23 mouse cellular contexts compared by ENCODE assay signal in the genomic region with DNA sequence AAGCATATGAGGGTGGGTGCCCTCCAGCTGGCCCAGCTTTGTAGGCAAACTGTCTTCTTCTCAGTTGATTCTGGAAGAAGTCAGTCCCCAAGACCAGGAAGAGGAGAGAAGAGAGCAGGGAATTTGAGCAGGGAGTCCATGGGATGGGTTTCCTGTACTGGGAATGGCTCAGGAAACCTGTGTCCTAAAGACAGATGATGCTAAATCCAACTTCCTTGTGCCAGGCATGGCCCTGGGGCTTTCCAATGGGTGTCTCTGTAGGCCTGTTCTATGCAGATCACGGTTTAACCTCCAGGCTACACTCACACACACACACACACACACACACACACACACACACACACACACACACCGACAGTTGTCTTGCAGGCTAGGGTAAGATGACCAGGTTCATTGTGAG. TPM values are rescaled to one million over a fixed set of nuclear protein-coding genes. Genes with fewer than 3 reads are reported as not detected.
DNase-seq lines count a peak whose midpoint lies in the region; ATAC-seq and TF ChIP-seq lines count a peak whose summit lies in the region.
"Had no signal": no experiment of that assay in that cellular context is flagged by ENCODE, and none has a peak within 500 bp of the region (broad histone marks: within the 10 kb centered on the region; RNA-seq: fewer than 3 reads in every experiment).

No protein-coding gene starts in this region.

- no peak for ATAC-seq in kidney, embryonic 16.5 days (ENCODE audit: low FRiP score, low TSS enrichment)
- no peak for ATAC-seq in lung, embryonic 15.5 days (ENCODE audit: borderline replicate concordance, extremely low read depth, low FRiP score, low TSS enrichment)
- ATAC-seq: CD4-positive, CD25-positive, alpha-beta regulatory T cell, adult 4 months; forebrain, embryonic 14.5 days had no signal

- no peak overlapping the region for H3K4me2 ChIP-seq in kidney, embryonic 16.5 days (replicated peaks; ENCODE audit: low read depth, low read length)
- no peak overlapping the region for H3K4me2 ChIP-seq in lung, embryonic 15.5 days
- H3K4me2 ChIP-seq: embryonic facial prominence, embryonic 15.5 days; hindbrain, embryonic 12.5 days had no signal

- DNase-seq in gastrocnemius, adult 2 months = no peak
- DNase-seq in gastrocnemius, adult 18-20 months (ENCODE audit: low spot score) = no peak
- no peak for DNase-seq in kidney, postnatal 4 days
- no peak for DNase-seq in lung, postnatal 25 days (ENCODE audit: low spot score)
- peak; percentile 42 for DNase-seq in lung, postnatal 36 days
- DNase-seq in lung, postnatal 14 days = no peak
- DNase-seq: adrenal gland, postnatal 10 days; B cell, adult 2 months; cerebellum, adult 11 months; cerebellum, adult 8-10 months; cerebellum, postnatal 14 days; embryo, embryonic 11 days; gastrocnemius, postnatal 10 days; heart, postnatal 10 days; heart, postnatal 4 days had no signal

- H3K27me3 ChIP-seq in kidney, embryonic 16.5 days (ENCODE audit: insufficient read depth, low read length) = no peaks in the 10 kb centered on the region
- H3K27me3 ChIP-seq in lung, embryonic 15.5 days = no peaks in the 10 kb centered on the region
- H3K27me3 ChIP-seq: embryonic facial prominence, embryonic 15.5 days; hindbrain, embryonic 12.5 days had no signal

- peak overlapping the region; percentile 99 for H3K27ac ChIP-seq in gastrocnemius, adult 2 months
- peak overlapping the region; percentile 49; the same call in 1 of the 2 replicates for H3K27ac ChIP-seq in kidney, embryonic 16.5 days (ENCODE audit: low read length)
- H3K27ac ChIP-seq in lung, embryonic 15.5 days = peak overlapping the region; percentile 97
- H3K27ac ChIP-seq: embryonic facial prominence, embryonic 15.5 days; forebrain, embryonic 10.5 days; hindbrain, embryonic 12.5 days had no signal

- H3K4me1 ChIP-seq in kidney, embryonic 16.5 days (ENCODE audit: insufficient read depth, low read length) = peaks cover 21% of the 10 kb centered on the region
- peaks cover 36% of the 10 kb centered on the region for H3K4me1 ChIP-seq in lung, embryonic 15.5 days

- H3K9me3 ChIP-seq in kidney, embryonic 16.5 days (ENCODE audit: low read length) = peaks cover 6% of the 10 kb centered on the region; the same call in 1 of the 2 replicates
- no peaks in the 10 kb centered on the region for H3K9me3 ChIP-seq in lung, embryonic 15.5 days
- H3K9me3 ChIP-seq: embryonic facial prominence, embryonic 15.5 days had no signal

- no peaks in the 10 kb centered on the region for H3K36me3 ChIP-seq in kidney, embryonic 16.5 days (ENCODE audit: insufficient read depth, low read length)
- H3K36me3 ChIP-seq in lung, embryonic 15.5 days = no peaks in the 10 kb centered on the region
- H3K36me3 ChIP-seq: embryonic facial prominence, embryonic 15.5 days; forebrain, embryonic 10.5 days; hindbrain, embryonic 12.5 days had no signal

- no peak overlapping the region for H3K4me3 ChIP-seq in gastrocnemius, adult 2 months
- no peak overlapping the region for H3K4me3 ChIP-seq in kidney, embryonic 16.5 days (ENCODE audit: low read length)
- H3K4me3 ChIP-seq in lung, embryonic 15.5 days = no peak overlapping the region
- H3K4me3 ChIP-seq: embryonic facial prominence, embryonic 15.5 days; erythroblast, embryonic 14.5 days; forebrain, embryonic 10.5 days; hindbrain, embryonic 12.5 days had no signal

- WGBS in kidney, embryonic 16.5 days = 81% methylated on average over 2 of the region's 2 CpGs
- 100% methylated on average over 2 of the region's 2 CpGs for WGBS in lung, embryonic 15.5 days

- intact Hi-C loops in gastrocnemius, adult 2 months (cut with DNase I) = loop anchor here (5.0 kb wide), 2 partner anchors 41 to 96 kb away; no protein-coding TSS in a partner anchor

- no peak overlapping the region for H3K9ac ChIP-seq in kidney, embryonic 16.5 days (replicated peaks; ENCODE audit: low read length)
- no peak overlapping the region for H3K9ac ChIP-seq in lung, embryonic 15.5 days
- H3K9ac ChIP-seq: embryonic facial prominence, embryonic 15.5 days; hindbrain, embryonic 12.5 days had no signal

- no peak for TF ChIP-seq CTCF in gastrocnemius, adult 2 months (IDR thresholded peaks at IDR 0.05)

RNA-seq across cellular contexts. Expression of gene Cdkn2aipnl, which starts 48.9 kb away (rescaled TPM):
- total RNA-seq in gastrocnemius, adult 2 months (2021) = 10 to 100 TPM; 16.9 to 30.0 TPM
- 10 to 100 TPM; 24.3 to 27.2 TPM for total RNA-seq in gastrocnemius, adult 18-20 months (2021)
- polyA plus RNA-seq in kidney, embryonic 16.5 days (2015; fragmentation: Nextera tagmentation; extraction: Ambion mirVana) = 95.5 and 99.8 TPM in 2 replicates
- polyA plus RNA-seq in lung, embryonic 15.5 days (2015; fragmentation: Nextera tagmentation; extraction: Ambion mirVana) = 102 and 109 TPM in 2 replicates

Comparison
In these comparisons a context has a peak if more than half of its experiments do, and no peak if none do; other contexts are left out.
1. H3K27ac ChIP-seq: peak in every context shown above with its lines; median percentile 99 in gastrocnemius, adult 2 months; 97 in lung, embryonic 15.5 days; 49 in kidney, embryonic 16.5 days.